Mouse (Mus musculus): ENCODE measurements around the gene Ank2.

DNA sequence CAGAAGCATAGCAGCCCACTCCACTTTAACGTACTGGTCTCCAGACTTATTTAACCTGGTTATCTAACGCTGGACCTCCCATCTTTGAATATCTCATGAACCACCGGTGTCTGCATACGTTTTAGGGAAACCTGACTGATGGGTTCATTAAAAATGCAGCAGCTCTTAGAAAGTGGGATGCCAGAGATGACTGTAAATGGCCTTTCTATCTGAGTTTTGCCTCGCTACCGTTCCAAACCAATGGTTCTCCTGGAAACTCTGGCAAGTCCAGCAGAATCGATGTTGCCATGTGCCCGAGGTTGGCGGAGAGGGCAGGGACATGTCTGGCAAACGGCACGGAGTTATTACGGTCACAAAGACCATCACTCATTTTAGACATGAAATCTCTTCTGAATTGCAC is 226.3 kb downstream of the Ank2 start:
- no peak for TF ChIP-seq CTCF (IDR thresholded peaks at IDR 0.05)
- TF ChIP-seq POLR2A (IDR thresholded peaks at IDR 0.05; ENCODE audit: insufficient read depth, low read depth, low read length) = no peak

All from heart, adult 2 months (tissue).